Mouse (Mus musculus): Measurements from ENCODE around the gene Slc35a3. TPM values are rescaled to one million over a fixed set of nuclear protein-coding genes. Genes with fewer than 3 reads are reported as not detected.

The Slc35a3 gene
- total and polyA plus RNA-seq, 2 experiments from 2014 or later, result 7.0 to 18.3 TPM

DNA sequence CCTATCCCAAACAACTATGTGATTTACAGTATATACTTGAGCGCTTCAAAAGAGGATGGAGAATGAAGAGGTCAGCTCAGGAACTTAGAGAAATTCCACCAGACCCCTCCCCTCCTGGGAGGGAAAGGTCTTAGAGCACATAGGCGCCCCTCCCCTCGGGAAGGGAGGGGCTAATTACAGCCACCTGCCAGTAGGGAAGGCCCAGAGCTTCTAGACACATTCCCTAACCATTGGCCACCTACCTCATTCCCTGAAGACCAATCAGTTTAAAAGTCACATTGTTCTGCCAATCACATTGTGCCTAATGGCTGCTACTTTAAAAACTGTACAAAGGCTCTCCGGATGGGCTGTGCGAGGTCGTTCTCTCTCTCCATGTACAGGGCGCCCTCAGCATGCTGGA lies 90.0 kb downstream of the Slc35a3 start:
- no peak for ATAC-seq (ENCODE audit: insufficient read depth, low read depth)
- Histone ChIP-seq H3K4me2 (ENCODE audit: low read depth, low read length) (no peak overlapping the region), H3K4me3 (ENCODE audit: low read depth, low read length) (no peak overlapping the region), H3K27me3 (ENCODE audit: control insufficient read depth, insufficient read depth, low read length) (no peaks in the 10 kb centered on the region), H3K27ac (ENCODE audit: low read depth) (no peak overlapping the region), H3K4me1 (ENCODE audit: control insufficient read depth, insufficient read depth) (no peaks in the 10 kb centered on the region), H3K36me3 (replicated peaks; ENCODE audit: control insufficient read depth, insufficient read depth, low read length) (peaks cover 42% of the 10 kb centered on the region), H3K9me3 (replicated peaks; ENCODE audit: control insufficient read depth, low read length) (no peaks in the 10 kb centered on the region), H3K9ac (replicated peaks; ENCODE audit: low read depth, low read length) (no peak overlapping the region)
- 94% methylated on average over 7 of the region's 7 CpGs for WGBS
- DNase-seq (ENCODE audit: low spot score), result no peak
- TF ChIP-seq CTCF (IDR thresholded peaks at IDR 0.05; ENCODE audit: low read depth) (no peak), EP300 (IDR thresholded peaks at IDR 0.05; ENCODE audit: low read depth) (no peak)

DNA sequence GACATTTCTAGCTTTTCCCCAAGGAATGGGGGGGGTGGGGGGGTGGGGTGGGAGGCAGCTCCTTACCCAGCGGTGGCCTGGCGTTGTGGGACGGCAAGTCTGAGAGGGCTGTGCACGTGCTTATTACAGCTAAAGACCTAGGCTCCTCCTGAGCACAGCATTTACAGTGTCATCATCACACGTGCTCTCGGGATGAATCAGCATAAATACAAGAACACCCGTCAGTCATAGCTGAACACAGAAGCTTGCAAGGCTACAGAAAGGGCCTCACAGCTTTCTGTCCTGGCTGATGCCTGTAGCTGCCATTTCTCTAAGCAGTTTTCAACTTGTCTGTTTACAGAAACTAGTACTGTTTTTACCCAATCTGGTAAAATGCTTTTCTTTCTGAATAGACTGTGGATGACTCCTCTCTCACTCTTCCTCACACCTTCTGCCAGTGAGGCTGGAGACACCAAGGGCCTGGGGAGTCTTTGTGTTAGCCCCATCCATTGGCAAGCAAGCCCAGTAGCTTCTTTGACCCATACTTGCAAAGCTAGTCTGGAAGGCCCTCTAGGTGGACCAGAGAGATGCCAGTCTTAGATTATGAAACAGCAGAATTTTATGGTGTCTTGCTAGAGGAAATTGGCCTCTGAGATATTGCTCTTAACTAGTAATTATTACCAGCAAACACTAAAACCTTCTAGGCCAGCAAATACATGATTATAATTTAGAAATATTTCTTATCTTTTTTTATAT lies 91.8 kb downstream of the Slc35a3 start:
- no peak for TF ChIP-seq CTCF (IDR thresholded peaks at IDR 0.05; ENCODE audit: low read depth)
- TF ChIP-seq EP300 (IDR thresholded peaks at IDR 0.05; ENCODE audit: low read depth), result no peak
- Histone ChIP-seq H3K4me1 (ENCODE audit: control insufficient read depth, insufficient read depth) (no peaks in the 10 kb centered on the region), H3K4me2 (ENCODE audit: low read depth, low read length) (no peak overlapping the region), H3K27me3 (ENCODE audit: control insufficient read depth, insufficient read depth, low read length) (no peaks in the 10 kb centered on the region), H3K36me3 (replicated peaks; ENCODE audit: control insufficient read depth, insufficient read depth, low read length) (peaks cover 50% of the 10 kb centered on the region), H3K4me3 (ENCODE audit: low read depth, low read length) (no peak overlapping the region), H3K9ac (replicated peaks; ENCODE audit: low read depth, low read length) (no peak overlapping the region), H3K9me3 (replicated peaks; ENCODE audit: control insufficient read depth, low read length) (no peaks in the 10 kb centered on the region), H3K27ac (ENCODE audit: low read depth) (no peak overlapping the region)
- WGBS, result 85% methylated on average over 7 of the region's 7 CpGs
- DNase-seq (ENCODE audit: low spot score), result no peak
- ATAC-seq (ENCODE audit: insufficient read depth, low read depth), result no peak

Other genes with a start within 250 kb of the Slc35a3 start
- 31.3 and 58.1 TPM in 2 replicates for gene Rtca, start 204.6 kb downstream of the Slc35a3 start, total RNA-seq (2014; rRNA removed; ENCODE audit: low replicate concordance)
- gene Rtca, start 204.6 kb downstream of the Slc35a3 start, polyA plus RNA-seq (2015; fragmentation: Nextera tagmentation; extraction: Ambion mirVana), result 50.4 and 51.3 TPM in 2 replicates
- 16.3 and 22.8 TPM in 2 replicates for gene Dbt, start 199.8 kb downstream of the Slc35a3 start, total RNA-seq (2014; rRNA removed; ENCODE audit: low replicate concordance)
- gene Dbt, start 199.8 kb downstream of the Slc35a3 start, polyA plus RNA-seq (2015; fragmentation: Nextera tagmentation; extraction: Ambion mirVana), result 19.5 and 20.5 TPM in 2 replicates
- 34.6 and 52.8 TPM in 2 replicates for gene Lrrc39, start 149.9 kb downstream of the Slc35a3 start, total RNA-seq (2014; rRNA removed; ENCODE audit: low replicate concordance)
- 75.9 and 77.7 TPM in 2 replicates for gene Lrrc39, start 149.9 kb downstream of the Slc35a3 start, polyA plus RNA-seq (2015; fragmentation: Nextera tagmentation; extraction: Ambion mirVana)
- 1.3 and 1.6 TPM in 2 replicates for gene Sass6, start 117.8 kb downstream of the Slc35a3 start, total RNA-seq (2014; rRNA removed; ENCODE audit: low replicate concordance)
- gene Sass6, start 117.8 kb downstream of the Slc35a3 start, polyA plus RNA-seq (2015; fragmentation: Nextera tagmentation; extraction: Ambion mirVana), result 4.7 and 4.8 TPM in 2 replicates
- gene Trmt13, start 98.2 kb downstream of the Slc35a3 start, total RNA-seq (2014; rRNA removed; ENCODE audit: low replicate concordance), result 5.9 and 13.3 TPM in 2 replicates
- 11.0 and 11.9 TPM in 2 replicates for gene Trmt13, start 98.2 kb downstream of the Slc35a3 start, polyA plus RNA-seq (2015; fragmentation: Nextera tagmentation; extraction: Ambion mirVana)
- gene Mfsd14a, start 50.2 kb downstream of the Slc35a3 start, total RNA-seq (2014; rRNA removed; ENCODE audit: low replicate concordance), result 36.0 and 44.3 TPM in 2 replicates
- 35.7 and 39.9 TPM in 2 replicates for gene Mfsd14a, start 50.2 kb downstream of the Slc35a3 start, polyA plus RNA-seq (2015; fragmentation: Nextera tagmentation; extraction: Ambion mirVana)
- gene Gm43191, start 31.6 kb downstream of the Slc35a3 start, total RNA-seq (2014; rRNA removed; ENCODE audit: low replicate concordance), result not detected in 2 replicates
- gene Gm43191, start 31.6 kb downstream of the Slc35a3 start, polyA plus RNA-seq (2015; fragmentation: Nextera tagmentation; extraction: Ambion mirVana), result not detected in 2 replicates
- gene Agl, start 95.3 kb upstream of the Slc35a3 start, total RNA-seq (2014; rRNA removed; ENCODE audit: low replicate concordance), result 241 and 242 TPM in 2 replicates
- gene Agl, start 95.3 kb upstream of the Slc35a3 start, polyA plus RNA-seq (2015; fragmentation: Nextera tagmentation; extraction: Ambion mirVana), result 69.0 and 75.0 TPM in 2 replicates
- 3.2 and 4.4 TPM in 2 replicates for gene Frrs1, start 146.6 kb upstream of the Slc35a3 start, total RNA-seq (2014; rRNA removed; ENCODE audit: low replicate concordance)
- gene Frrs1, start 146.6 kb upstream of the Slc35a3 start, polyA plus RNA-seq (2015; fragmentation: Nextera tagmentation; extraction: Ambion mirVana), result 9.8 and 9.9 TPM in 2 replicates

Measured in heart, postnatal 0 days (tissue).